Mouse (Mus musculus): Measurements from ENCODE around the gene Uncx. TPM values are rescaled to one million over a fixed set of nuclear protein-coding genes. Genes with fewer than 3 reads are reported as not detected.

Gene Uncx
- polyA plus RNA-seq, 2 experiments = 0.07 to 0.20 TPM

GRCm38 (mm10) chr5:139516281-139516680, 27.0 kb upstream of the Uncx start:
- H3K9ac ChIP-seq (ENCODE audit: low read depth, low read length, severe bottlenecking) = no peak overlapping the region
- H3K4me1 ChIP-seq (ENCODE audit: control insufficient read depth, insufficient read depth, low read length) = peaks cover 11% of the 10 kb centered on the region
- ATAC-seq (ENCODE audit: low FRiP score, low read depth) = no peak; the same call in 1 of the 2 replicates
- no peak overlapping the region for H3K27ac ChIP-seq (replicated peaks; ENCODE audit: low read depth, low read length)
- no peaks in the 10 kb centered on the region for H3K36me3 ChIP-seq (ENCODE audit: control insufficient read depth, insufficient read depth, low read length)
- no peak for DNase-seq (ENCODE audit: low spot score)
- no peak for TF ChIP-seq POLR2A (IDR thresholded peaks at IDR 0.05; ENCODE audit: borderline replicate concordance, extremely low read depth, insufficient read depth, insufficient read length)
- no peak overlapping the region for H3K4me3 ChIP-seq (replicated peaks; ENCODE audit: low read length)
- H3K27me3 ChIP-seq (ENCODE audit: control insufficient read depth, insufficient read depth, low read length) = no peaks in the 10 kb centered on the region
- 17% methylated on average over 11 of the region's 11 CpGs for WGBS
- no peaks in the 10 kb centered on the region for H3K9me3 ChIP-seq (ENCODE audit: control insufficient read depth, low read length)
- no peak overlapping the region for H3K4me2 ChIP-seq (replicated peaks; ENCODE audit: low read depth, low read length, severe bottlenecking)

DNA sequence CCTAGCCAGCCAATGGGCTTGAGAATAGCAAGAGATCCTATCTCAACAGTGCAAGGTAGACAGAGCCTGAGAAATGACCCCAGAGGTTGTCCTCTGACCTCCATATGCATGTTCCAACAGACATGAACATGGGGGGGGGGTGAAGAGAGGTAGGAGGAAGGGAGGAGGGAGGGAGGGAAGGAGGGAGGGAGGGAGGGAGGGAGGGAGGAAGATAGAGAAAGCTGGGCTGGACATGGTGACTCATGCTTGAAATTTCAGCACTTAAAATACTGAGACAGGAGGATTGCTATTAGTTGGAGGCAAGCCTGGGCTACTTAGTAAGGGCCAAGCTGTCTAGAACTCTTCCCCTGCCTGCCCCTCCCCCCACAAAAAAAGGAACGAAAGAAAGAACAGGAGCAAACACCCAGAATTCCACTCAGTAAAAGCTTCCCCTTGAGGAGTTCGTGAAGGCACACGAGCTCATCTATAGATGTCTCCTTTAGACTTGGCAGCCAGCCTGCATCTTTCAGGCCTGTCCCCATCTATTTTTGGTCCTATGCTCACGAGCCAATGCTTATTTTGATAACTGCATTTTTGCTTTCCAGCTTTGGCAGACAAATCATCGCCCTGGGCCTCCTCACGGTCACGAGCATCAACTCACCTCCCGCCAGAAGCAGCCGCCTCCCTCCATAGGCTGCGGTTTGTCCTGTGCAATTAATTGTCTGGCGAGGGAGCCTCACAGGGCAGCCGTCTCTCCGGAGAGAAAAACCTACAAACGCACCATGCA, 23.0 kb upstream of the Uncx start:
- TF ChIP-seq POLR2A (IDR thresholded peaks at IDR 0.05; ENCODE audit: borderline replicate concordance, extremely low read depth, insufficient read depth, insufficient read length) = no peak
- no peaks in the 10 kb centered on the region for H3K9me3 ChIP-seq (ENCODE audit: control insufficient read depth, low read length)
- no peaks in the 10 kb centered on the region for H3K36me3 ChIP-seq (ENCODE audit: control insufficient read depth, insufficient read depth, low read length)
- no peak for ATAC-seq (ENCODE audit: low FRiP score, low read depth)
- WGBS = 44% methylated on average over 14 of the region's 14 CpGs
- H3K4me2 ChIP-seq (replicated peaks; ENCODE audit: low read depth, low read length, severe bottlenecking) = no peak overlapping the region
- H3K27ac ChIP-seq (replicated peaks; ENCODE audit: low read depth, low read length) = no peak overlapping the region
- H3K27me3 ChIP-seq (ENCODE audit: control insufficient read depth, insufficient read depth, low read length) = no peaks in the 10 kb centered on the region
- peaks cover 19% of the 10 kb centered on the region for H3K4me1 ChIP-seq (ENCODE audit: control insufficient read depth, insufficient read depth, low read length)
- H3K9ac ChIP-seq (ENCODE audit: low read depth, low read length, severe bottlenecking) = no peak overlapping the region
- H3K4me3 ChIP-seq (replicated peaks; ENCODE audit: low read length) = no peak overlapping the region
- DNase-seq (ENCODE audit: low spot score) = no peak

DNA sequence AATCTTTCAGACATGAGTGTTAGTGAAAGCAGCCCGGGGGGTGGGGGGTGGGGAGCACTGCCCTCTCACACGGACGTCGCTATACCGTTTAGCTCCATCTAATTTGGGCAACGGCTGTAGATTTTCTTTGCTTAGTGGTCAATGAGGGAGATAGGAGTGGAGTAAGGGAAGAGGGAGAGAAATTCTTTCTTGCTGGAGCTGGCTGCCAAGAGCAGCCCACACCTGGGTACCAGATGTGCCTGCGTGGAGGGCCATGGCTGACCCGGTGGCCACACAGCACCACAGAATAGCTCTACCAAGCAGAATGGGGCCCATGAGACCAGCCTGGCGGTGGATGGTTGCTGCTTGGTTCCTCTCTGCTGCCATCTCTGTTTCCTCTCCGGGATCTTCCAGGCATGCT, 21.3 kb upstream of the Uncx start:
- Histone ChIP-seq H3K9ac (ENCODE audit: low read depth, low read length, severe bottlenecking) (no peak overlapping the region), H3K27ac (replicated peaks; ENCODE audit: low read depth, low read length) (peak overlapping the region; percentile 52), H3K36me3 (ENCODE audit: control insufficient read depth, insufficient read depth, low read length) (no peaks in the 10 kb centered on the region), H3K9me3 (ENCODE audit: control insufficient read depth, low read length) (no peaks in the 10 kb centered on the region), H3K27me3 (ENCODE audit: control insufficient read depth, insufficient read depth, low read length) (no peaks in the 10 kb centered on the region), H3K4me2 (replicated peaks; ENCODE audit: low read depth, low read length, severe bottlenecking) (peak overlapping the region; percentile 16; the same call in 1 of the 2 replicates), H3K4me3 (replicated peaks; ENCODE audit: low read length) (no peak overlapping the region), H3K4me1 (ENCODE audit: control insufficient read depth, insufficient read depth, low read length) (peaks cover 16% of the 10 kb centered on the region; the same call in 1 of the 2 replicates)
- no peak for DNase-seq (ENCODE audit: low spot score)
- peak; percentile 74; the same call in 1 of the 2 replicates for ATAC-seq (ENCODE audit: low FRiP score, low read depth)
- WGBS = 27% methylated on average over 10 of the region's 10 CpGs
- no peak for TF ChIP-seq POLR2A (IDR thresholded peaks at IDR 0.05; ENCODE audit: borderline replicate concordance, extremely low read depth, insufficient read depth, insufficient read length)

DNA sequence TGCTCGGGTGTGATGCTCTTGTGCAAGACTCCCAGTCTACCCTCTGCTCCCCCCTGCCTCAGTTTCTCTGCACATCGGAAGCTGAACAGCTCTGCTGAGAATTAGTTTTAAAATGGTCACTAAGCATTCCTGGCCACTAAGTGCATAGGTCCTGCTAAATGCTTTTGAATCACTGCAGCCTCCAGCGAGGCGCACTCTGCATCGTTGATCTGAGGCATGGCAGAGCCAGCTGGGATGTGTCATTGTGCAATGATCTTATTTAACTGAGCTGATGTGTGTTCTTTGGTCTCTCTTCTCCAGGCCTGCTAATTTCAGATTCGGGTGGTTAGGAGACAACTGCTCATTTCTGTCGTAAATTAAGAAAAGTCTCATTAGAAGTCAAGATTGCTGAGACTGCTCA, 14.4 kb upstream of the Uncx start:
- no peak overlapping the region for H3K4me3 ChIP-seq (replicated peaks; ENCODE audit: low read length)
- H3K4me2 ChIP-seq (replicated peaks; ENCODE audit: low read depth, low read length, severe bottlenecking) = no peak overlapping the region
- H3K4me1 ChIP-seq (ENCODE audit: control insufficient read depth, insufficient read depth, low read length) = no peaks in the 10 kb centered on the region
- TF ChIP-seq POLR2A (IDR thresholded peaks at IDR 0.05; ENCODE audit: borderline replicate concordance, extremely low read depth, insufficient read depth, insufficient read length) = no peak
- no peaks in the 10 kb centered on the region for H3K9me3 ChIP-seq (ENCODE audit: control insufficient read depth, low read length)
- ATAC-seq (ENCODE audit: low FRiP score, low read depth) (no peak), DNase-seq (ENCODE audit: low spot score) (no peak)
- 58% methylated on average over 7 of the region's 7 CpGs for WGBS
- no peaks in the 10 kb centered on the region for H3K36me3 ChIP-seq (ENCODE audit: control insufficient read depth, insufficient read depth, low read length)
- H3K27me3 ChIP-seq (ENCODE audit: control insufficient read depth, insufficient read depth, low read length) = peaks cover 11% of the 10 kb centered on the region; the same call in 1 of the 2 replicates
- no peak overlapping the region for H3K27ac ChIP-seq (replicated peaks; ENCODE audit: low read depth, low read length)
- no peak overlapping the region for H3K9ac ChIP-seq (ENCODE audit: low read depth, low read length, severe bottlenecking)

- H3K9ac ChIP-seq (ENCODE audit: low read depth, low read length, severe bottlenecking) = no peak overlapping the region
- H3K36me3 ChIP-seq (ENCODE audit: control insufficient read depth, insufficient read depth, low read length) = no peaks in the 10 kb centered on the region
- WGBS = 1% methylated on average over 34 of the region's 34 CpGs
- no peak for TF ChIP-seq POLR2A (IDR thresholded peaks at IDR 0.05; ENCODE audit: borderline replicate concordance, extremely low read depth, insufficient read depth, insufficient read length)
- H3K4me2 ChIP-seq (replicated peaks; ENCODE audit: low read depth, low read length, severe bottlenecking) = peak overlapping the region; percentile 19; the same call in 1 of the 2 replicates
- H3K27me3 ChIP-seq (ENCODE audit: control insufficient read depth, insufficient read depth, low read length) = peaks cover 63% of the 10 kb centered on the region
- H3K4me3 ChIP-seq (replicated peaks; ENCODE audit: low read length) = peak overlapping the region; percentile 18
- H3K9me3 ChIP-seq (ENCODE audit: control insufficient read depth, low read length) = no peaks in the 10 kb centered on the region
- H3K4me1 ChIP-seq (ENCODE audit: control insufficient read depth, insufficient read depth, low read length) = peaks cover 6% of the 10 kb centered on the region; the same call in 1 of the 2 replicates
- ATAC-seq (ENCODE audit: low FRiP score, low read depth) (no peak), DNase-seq (ENCODE audit: low spot score) (no peak)
- H3K27ac ChIP-seq (replicated peaks; ENCODE audit: low read depth, low read length) = no peak overlapping the region
Observed at GRCm38 (mm10) chr5:139535386-139535919, 7.8 kb upstream of the Uncx start.
